Mouse (Mus musculus) spleen, adult 12 weeks (tissue): Measurements from ENCODE around the gene Topaz1.

ENCODE experiments used
- DNase-seq: peaks from one replicate; pipeline ENCODE4 v3.0.0; 2022; ENCODE audit warnings: low spot score

Topaz1 gene

DNA sequence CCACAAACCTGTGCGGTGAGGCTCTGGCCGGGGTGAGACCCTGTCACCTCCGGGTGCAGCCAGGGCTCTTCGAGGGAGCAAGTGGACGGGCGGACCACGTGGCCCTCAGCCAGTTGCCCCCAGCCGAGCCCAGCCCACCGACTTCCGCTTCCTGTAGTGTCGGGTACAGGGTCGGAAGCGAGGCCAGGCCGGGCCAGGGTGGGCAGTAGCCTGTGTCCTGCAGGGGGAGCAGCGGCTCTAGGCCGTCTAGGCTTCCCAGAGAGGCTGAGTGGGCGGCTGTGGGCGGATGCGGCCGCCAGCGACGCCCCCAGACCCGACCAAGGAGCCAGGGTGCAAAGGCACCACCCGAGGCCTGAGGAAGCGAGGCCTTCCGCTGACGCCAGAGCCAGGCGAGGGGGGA lies at the start of gene Topaz1:
Topaz1 (plus strand) TSS at position 287 of the 400 bp plus-strand sequence.
- DNase-seq, result no peak

DNA sequence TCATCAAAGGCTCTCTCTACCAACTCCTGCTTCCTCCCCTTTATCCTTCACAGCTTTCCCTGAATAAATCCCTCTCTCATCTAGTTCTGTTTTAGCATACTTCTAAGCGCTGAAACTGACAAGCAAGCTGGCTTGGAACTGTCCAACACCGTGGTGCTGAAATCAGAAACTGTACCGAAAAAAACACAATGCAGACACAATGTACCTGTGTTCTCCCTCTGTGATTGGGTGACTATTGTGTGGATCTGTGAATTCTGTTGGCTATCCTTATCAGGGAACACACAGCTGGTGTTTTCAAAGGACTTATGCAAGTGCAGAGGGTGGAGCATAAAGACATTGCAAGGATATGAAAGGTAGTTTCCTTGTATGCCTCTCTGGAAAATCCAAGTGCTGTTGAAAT lies 45.3 kb upstream of the Topaz1 start:
- DNase-seq, result no peak

DNA sequence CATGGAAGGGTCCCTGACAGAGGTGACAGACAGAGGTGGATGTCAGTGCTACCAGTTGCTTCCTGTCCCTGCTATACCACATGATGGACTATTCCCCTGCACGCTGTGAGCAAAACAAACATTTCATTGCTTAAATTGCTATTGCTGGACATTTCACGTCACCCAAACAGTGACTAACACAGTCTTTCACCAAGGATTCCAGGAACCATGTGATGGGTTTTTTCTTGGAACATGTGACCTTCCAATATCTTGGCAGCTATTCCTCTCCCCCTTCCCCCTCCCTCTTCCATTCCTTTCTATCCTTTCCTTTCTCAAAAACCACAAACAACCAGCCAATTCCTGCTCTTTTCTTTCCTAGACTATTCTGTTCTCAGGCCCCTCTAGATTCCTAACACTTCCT lies 33.3 kb upstream of the Topaz1 start:
- DNase-seq, result no peak

DNA sequence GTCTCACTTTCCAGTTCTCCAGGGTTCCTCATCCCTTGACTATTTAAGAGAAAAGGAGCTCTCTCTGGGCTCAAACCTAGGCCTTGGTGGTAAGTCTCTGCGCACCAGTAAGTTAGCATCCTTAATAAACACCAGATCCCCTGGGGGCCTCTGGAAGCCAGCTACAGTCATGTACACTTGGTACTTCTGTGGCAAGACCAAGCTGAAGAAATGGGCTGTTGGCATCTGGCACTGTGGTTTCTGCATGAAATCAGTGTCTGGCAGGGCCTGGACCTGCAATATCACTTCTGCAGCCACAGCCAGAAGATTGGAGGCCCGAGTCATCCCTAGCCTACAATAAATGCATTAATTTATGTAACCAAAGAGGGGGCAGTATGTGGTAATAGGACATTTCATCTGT lies 32.1 kb upstream of the Topaz1 start:
- no peak for DNase-seq

DNA sequence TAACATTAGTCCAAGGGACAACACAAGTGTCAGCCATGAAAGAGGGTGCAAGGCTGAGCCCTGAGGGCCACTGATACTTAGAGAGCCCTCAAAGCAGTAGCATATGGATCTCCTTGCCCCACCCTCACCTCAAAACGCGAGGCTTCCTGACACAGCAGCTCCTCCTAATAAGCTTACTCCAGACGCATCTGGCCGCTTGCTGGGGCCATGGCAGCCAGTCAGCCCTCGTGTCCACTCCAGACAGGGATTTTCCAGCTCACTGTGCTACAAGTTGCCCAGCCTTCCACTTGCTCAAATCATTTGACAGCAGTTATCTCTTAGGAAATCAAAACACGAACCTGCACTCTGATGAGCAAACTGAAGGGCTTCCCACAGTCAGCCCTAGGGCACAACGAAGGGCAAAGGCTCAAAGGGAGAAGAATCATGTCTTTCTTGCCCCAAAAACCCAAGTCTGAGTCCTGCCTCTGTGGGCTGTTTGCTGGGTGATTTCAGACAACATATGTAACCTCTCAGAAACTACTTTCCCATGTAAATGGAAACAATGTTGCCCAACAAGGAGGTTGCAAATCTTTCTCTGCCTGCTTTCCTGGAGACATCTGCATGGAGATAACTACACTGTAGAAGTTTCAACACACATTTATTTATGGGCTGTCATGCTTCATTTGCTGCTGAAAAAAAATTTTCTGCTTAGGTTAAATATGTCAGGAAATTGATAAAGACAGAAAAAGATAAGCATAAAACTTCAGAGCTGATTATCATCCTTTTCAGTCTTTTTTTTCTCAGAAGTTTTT lies 30.8 kb upstream of the Topaz1 start:
- no peak for DNase-seq

DNA sequence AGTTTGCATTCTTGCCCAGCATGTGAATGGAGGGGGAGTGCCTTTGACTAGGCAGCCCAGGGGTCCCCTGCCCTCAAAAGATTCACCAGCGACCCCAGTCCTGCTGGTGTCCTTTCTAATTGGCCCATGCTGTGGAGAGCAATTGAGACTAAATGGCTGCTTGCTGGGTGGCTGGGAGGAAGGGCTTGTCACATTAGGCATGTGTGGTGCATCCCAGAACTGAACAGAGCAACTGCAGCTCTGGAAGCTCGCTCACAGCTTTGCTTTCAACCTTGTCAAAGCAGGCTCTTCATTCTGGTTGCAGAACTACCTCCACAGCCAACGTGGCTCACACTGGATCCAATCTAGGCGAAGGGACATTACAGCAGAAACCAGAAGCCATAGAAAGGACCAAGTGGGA lies 24.9 kb upstream of the Topaz1 start:
- DNase-seq, result no peak

DNA sequence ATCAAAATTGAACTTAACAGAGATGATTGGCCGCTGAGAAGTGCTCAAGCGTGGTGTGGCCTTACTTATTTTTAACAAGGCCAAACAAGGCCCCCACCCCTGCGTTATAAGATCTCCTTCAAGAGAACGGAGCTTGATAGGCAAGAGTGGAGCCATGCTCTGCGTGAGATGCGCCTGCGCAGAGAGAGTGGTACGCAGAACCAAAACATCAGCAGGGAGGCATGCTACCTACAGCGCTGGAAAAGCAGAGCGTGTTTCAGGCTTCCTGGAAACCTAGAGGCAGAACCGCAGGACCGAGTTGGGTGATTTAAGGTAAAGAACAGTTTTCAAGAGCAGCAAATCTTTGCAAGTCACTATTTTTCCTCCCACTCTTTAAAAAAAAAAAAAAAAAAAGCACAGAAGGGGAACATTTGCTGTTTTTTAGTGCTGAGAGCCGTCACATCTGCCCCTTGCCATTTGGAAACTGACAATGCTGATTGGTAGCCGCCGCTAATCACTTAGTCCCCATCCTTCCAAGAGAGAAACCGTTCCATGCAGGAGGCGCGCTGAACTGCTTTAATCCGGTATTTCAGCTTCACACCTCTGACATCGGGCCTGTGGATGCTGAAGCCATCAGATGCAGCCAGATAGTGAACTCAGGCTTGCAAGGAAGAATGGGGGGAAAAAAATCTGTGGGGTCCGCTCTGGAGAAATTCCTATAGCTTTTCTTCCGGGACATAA lies 21.9 kb upstream of the Topaz1 start:
- no peak for DNase-seq

DNA sequence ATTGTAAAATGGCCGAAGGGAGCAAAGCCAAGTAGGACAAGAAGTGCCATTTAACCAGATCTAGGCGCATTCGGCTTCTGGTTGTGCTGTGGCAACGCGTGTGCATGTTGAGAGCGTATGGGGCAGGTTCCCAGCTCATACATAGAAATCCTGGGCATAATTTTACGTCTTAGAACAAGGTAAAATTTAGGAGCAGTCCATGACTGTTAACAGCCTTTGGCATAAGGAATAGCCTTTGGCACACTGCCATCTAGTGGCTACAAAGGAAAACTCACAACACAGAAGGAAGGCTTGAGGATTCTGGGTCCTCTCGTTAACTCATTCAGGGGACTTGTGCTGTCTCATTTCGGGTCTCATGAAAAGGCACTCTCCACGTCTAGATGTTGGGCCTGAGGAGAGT lies 17.6 kb upstream of the Topaz1 start:
- no peak for DNase-seq

DNA sequence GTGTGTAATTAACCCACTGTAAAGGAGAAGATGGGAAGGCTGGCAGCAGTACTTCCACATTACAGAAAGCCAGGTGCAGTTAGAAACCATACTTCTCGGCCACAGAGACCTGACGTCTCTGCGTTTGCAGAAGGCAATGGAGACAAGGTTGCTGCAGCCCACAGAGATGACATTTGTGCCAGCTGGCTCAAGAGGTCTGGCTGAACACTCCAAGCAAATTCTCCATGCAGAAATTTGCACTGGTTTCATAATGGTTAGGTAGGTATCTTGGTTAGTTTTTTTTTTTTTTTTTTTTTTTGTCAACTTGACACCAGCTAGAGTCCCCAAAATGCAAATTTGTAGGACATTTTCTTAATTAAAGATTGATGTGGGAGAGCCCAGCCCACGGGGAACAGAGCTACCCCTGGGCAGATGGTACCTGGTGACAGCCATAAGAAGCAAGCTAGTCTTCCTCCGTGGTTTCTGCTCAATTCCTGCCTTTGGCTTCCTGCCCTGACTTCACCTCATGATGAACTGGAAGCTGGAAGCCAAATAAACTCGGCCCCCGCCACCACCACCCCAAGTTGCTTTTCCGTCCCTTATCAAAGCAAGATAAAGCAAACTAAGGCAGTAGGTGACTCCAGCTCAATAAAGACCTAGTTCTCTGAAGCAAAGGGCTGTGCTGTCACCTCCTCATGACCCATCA lies 14.9 kb upstream of the Topaz1 start:
- DNase-seq, result no peak

DNA sequence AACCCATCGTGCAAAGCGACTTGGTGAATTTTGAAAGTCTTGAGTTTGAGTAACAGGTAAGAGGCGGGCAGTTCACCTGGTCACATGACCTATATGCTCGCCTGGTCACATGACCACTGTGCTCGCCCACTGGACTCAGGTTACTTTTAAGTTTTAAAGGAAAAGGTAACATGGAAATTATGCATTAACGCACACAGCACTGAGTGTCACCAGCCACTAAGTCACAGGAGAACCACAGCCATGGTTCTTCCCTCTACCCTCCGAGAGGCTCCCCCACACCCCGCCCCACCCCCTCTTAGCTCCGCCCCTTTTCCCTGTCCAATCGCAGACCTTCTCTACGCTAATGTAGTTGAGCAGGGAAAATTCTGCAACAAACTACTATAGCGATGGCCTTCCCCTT lies 13.9 kb upstream of the Topaz1 start:
- DNase-seq, result no peak

DNA sequence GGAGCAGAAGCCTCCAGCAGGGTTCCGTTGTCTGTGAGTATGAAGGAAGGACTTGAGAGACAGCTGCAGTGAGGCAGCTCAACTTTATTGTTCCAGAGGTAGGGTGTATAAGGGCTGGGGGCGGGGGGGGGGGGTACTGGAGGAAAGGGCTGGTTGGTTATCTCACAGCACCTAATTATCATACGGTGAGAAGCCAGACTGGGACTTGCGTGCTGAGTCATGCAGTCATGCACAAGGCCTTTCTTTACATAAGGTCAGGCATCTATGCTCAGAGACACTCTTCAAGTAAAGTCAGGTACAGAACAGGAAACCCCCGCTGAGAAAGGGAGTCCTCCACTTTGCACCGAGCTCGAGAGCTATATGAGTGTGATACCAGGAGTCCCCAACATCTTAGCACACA lies 12.2 kb upstream of the Topaz1 start:
- no peak for DNase-seq

DNA sequence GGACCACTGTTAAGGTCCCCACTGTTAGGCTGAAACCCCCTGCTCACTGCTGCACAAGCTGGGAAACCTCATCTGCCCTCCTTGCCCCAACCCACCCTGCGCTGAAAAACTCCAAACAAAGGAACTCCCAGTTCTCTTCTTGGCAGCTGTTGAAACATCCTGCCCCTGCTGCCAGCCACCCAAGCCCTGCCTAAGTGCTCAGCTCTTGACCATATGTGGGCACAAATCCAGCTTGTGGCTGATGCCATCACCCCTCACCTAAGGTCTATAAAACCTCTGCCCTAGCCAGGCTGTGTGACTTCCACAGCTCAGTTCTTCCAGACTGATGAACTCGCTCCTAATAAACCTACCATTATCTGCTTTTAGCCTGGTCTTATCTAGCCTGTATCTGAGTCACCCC lies 11.1 kb upstream of the Topaz1 start:
- no peak for DNase-seq

DNA sequence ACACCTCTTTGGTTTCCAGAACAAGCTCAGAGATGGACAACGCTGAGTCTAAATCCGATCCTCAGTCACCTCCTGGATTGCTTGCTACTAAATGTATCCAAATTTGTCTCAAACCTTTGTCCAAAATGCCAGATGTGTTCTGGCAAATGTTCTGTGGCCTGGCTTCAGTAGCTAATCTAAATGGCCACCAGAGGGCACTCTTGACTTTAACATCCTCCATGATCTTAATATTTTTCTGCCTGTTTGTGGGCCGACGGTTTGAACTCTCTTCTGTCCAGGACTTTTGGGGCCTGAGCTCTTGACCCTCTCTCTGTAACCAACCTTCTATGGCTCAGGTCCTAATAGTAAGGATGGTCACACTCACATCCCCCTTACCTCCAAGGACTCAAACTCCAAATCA lies 10.4 kb upstream of the Topaz1 start:
- DNase-seq, result peak; percentile 6

DNA sequence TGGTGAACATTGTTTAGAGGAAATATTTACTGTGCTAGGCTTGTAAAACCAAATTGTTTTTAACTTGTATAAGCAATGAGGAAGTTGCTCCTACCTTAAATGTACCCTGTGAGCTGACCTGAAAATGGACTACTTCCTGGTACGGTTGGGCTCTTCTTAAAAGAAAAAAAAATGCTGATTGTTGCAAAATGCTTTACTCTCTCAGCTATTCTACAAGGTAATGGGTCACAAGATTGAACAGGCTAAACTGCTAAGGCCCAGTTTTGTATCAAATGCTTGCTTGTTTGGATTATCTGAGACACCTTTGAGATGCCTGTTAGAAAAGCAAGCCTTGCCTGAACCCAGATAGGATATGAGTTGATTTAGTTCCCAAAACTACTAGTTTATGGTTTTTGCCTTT lies 1.3 kb upstream of the Topaz1 start:
- DNase-seq, result no peak

DNA sequence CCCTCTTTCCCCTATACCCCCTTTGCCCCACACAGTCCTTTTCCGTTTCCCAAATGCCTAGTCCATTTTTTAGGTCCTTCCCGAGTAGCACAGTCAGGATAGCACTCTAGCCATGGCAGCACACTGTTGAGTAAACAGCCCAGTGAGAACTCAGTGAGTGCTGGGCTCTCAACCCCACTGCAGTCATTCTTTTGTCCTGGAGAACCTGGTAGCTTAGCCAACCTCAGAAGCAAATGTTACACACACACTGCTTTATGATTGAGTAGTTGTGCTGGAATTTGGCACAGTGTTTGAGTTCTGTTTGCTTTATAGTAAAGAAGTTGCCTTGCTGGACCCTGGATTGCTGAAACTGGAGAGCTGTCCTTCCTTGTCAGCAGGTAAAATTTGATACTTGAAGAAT lies 10.5 kb downstream of the Topaz1 start:
- no peak for DNase-seq

DNA sequence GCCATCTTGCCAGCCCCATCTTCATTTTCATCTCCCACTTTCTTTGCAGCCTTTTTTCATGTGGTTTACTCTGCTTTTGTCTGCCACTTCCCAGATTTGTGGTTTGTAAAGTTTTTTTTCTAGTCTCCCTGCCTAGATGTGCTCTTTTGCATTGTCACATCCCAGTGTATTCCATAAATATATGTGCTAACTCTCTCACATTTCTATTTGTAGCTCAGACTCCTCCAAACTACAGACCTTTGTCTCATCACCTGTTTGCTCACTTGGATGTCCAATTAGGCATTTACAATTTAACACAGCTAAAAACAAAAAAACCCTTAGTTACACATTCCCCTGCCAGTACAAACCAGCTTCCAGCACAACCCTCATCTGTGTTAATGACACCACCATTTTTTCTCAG lies 13.0 kb downstream of the Topaz1 start:
- no peak for DNase-seq

DNA sequence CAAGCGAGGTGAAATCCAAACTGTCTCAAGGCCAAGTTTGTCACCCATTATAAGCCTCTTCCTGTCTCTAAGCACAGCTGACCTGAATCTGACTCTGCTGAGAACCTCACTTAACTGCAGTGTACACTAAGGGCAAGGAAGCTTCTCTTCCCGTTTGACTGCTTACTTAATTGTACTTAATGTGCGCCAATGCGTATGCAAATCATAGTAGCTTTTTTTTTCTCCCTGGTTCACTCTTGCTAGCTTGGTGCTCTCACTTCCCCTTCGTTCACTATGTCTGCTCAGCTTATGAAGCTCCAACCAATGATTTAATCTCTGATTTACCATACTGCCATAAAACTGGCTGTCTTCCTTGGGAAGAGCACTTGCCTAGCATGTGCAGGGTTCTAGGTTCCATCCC lies 38.1 kb downstream of the Topaz1 start:
- DNase-seq, result no peak

DNA sequence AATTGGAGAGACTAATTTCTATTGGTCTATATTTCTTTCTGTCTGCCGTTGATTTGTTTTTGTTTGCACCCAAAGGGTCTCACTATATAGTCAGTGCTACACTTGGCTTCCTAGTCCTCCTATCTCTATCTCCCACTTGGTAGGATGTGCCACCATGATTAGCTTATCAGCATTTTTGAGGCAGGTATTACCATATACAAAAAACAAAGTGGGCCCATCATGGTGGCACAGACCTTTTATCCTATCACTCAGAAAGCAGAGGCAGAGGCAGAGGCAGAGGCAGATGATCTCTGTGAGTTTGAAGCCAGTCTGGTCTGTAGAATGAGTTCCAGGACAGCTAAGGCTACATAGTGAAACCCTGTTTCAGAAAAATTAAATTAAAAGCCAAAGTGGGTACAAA lies 39.4 kb downstream of the Topaz1 start:
- DNase-seq, result no peak

DNA sequence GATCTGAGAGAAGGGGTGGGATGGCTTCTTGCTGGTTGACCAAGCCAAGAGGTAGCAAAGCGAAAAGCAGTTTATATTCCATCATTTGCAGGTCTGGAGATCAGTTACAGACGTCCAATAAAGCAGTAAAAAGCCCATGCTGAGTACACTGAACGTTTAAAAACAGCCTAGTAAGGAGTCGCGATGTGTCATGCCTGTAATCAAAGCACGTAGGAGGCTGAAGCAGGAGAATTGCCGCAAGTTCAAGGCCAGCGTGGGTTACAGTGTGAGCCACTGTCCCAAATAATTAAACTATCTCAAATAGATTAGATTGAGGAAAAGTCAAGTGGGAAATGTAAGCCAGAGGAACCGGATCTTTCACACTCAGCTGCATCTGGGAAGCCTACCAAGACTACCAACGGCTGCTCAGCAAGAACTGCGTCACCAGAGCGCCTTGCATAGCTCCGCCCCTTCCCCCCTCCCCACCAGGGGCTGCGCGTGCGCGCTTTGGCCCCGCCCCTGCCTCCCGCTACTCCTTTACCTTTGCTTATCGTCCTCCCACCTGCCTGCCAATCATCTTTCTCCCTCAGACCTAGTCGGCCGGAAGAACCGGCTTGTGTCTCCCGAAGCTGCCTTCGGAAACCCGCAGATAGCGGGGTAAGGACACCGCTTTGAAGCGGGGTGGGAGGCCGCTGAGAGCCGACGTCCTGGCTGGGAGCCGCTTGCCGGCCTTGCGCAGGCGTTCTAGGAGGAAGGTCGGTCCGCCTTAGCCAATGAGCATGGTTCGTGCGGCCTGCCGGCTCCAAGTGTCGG lies 58.1 kb downstream of the Topaz1 start, which contains the start of gene Tcaim:
Tcaim (plus strand) TSS at position 487 of the 792 bp plus-strand sequence.
- peak; percentile 75 for DNase-seq

DNA sequence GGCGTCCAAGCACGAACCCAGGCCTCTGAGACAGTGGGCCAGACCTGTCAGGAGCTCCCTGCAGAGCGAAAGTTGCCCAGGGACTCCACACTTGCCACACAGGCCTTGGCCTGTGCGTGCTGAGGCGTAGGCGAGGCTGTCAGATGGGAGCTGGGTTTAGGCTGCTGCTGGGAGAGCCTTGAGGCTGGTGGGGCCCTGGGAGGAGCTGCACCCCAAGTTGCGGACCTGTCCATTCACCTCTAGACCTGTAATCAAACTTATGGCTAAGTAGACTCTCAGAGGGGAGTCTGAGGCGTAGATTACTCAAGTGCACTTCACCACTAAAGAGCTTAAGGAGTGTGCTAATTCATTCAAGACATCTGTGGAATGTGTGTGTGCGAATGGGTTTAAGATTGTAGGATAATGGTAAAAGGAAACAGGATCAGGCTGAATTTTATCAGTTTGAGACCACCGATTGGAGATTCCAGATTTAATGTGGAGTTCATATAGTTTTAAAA lies 58.7 kb downstream of the Topaz1 start:
- no peak for DNase-seq

DNA sequence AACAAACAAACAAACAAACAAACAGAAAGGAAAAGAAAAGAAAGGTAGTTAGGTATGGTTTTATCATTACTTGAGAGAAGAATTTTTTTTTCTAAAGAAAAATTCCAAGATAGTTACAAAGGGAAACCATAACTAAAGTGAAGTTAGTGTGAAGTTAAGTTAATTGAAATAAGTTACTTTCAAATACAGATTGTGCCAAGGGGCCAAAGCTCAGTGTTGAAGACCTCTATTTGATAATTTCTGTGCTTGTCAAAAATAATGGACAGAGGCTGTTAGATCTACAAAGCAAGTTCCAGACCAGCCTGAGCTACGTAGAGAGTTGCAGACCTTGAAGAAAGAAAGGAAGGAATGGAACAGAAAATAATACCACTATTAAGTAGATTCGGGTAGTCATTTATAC lies 60.0 kb downstream of the Topaz1 start:
- no peak for DNase-seq

DNA sequence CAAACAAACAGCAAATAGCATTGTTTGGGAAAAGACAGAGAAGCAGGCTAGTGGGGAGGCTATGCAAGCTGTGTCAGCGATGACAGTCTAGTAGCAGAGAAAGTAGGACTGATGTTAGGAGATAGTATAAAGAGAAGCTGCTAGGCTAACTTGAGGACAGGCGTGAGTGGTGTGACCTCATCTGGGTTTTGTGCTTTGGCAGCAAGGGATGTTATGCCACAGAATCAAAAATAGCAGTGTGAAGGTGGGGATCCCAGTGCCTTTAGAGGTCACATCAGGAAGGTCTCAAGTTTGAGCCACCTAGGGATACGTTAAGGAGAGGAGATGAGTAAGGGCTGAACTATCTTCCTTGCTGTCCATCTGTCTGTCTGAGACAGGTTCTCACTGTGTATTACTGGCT lies 63.1 kb downstream of the Topaz1 start:
- no peak for DNase-seq
